Mouse (Mus musculus): ENCODE measurements around the gene Tmem82. TPM values are rescaled to one million over a fixed set of nuclear protein-coding genes. Genes with fewer than 3 reads are reported as not detected.

Tmem82 gene
- polyA plus RNA-seq (2014; fragmentation: Nextera tagmentation; extraction: Ambion mirVana) = 0.33 and 0.52 TPM in 2 replicates

DNA sequence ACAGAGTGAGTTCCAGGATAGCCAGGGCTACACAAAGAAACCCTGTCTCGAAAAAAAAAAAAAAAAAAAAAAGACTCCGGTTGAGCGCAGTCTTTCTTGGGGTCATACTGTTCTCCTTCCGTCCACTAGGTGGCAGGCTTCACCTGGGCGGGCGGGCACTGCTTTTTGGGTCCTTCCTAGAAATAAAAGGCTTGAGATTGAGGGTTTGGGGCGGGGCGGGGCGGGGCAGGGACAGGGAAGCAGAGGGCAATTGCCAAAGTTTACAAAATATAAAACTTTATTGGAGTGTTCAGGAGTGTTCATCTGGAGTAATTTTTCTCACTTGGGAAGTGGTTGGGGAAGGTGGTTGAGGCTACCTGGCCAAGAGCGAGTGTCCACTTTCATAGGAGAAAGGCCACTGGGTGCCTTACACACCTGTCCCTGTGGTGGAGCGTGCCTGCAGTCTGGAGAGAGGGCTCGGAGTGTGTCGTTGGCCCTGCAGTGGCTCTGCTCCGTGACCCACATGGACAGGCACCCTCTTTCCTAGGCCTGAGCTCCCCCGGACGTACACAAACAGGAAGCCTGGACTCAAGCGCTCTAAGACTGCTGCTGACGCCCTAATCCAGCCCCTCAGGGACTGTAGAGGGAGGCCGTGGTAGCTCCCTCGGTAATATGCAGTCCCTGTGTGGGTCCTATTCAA is at the start of gene Tmem82:
TSS of gene Tmem82 (minus strand) at position 69 of the 679 bp plus-strand sequence.
- 32% methylated on average over 19 of the region's 20 CpGs for WGBS
- no peaks in the 10 kb centered on the region for H3K9me3 ChIP-seq (ENCODE audit: control insufficient read depth, low read length)
- H3K27me3 ChIP-seq (ENCODE audit: control insufficient read depth, insufficient read depth, low read length) = no peaks in the 10 kb centered on the region
- H3K4me3 ChIP-seq (ENCODE audit: low read depth, low read length) = peak within 1 kb of the TSS; percentile 13
- DNase-seq (ENCODE audit: low spot score) = peak; percentile 65
- peak within 1 kb of the TSS; percentile 42 for H3K4me2 ChIP-seq (replicated peaks; ENCODE audit: low read depth, low read length)
- H3K27ac ChIP-seq (ENCODE audit: low read depth, low read length) = no peak within 1 kb of the TSS
- H3K9ac ChIP-seq (ENCODE audit: low read depth, low read length) = no peak within 1 kb of the TSS
- H3K36me3 ChIP-seq (ENCODE audit: control insufficient read depth, insufficient read depth, low read length) = no peaks in the 10 kb centered on the region
- ATAC-seq (ENCODE audit: low FRiP score) = no peak
- H3K4me1 ChIP-seq (replicated peaks; ENCODE audit: control insufficient read depth, insufficient read depth, low read length) = peaks cover 2% of the 10 kb centered on the region; the same call in 1 of the 2 replicates

DNA sequence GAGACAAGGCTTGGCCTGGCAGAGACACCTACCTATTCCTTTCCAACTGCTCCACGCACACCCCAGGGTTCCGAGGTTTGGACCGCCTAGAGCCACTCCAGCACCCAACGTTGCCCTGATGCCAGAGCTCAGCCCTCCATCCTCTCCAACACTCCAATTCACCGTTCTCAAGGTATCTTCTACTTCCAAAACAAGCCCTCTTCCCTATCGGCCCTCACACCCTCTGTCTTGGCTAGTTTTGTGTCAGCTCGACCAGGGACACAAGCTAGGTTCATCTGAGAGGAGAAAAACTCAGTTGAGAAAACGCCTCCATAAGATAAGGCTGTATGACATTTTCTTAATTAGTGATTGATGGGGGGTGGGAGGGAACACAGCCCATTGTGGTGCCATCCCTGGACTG is 46.4 kb upstream of the Tmem82 start, which contains the start of gene Plekhm2:
TSS of gene Plekhm2 (minus strand) at position 101 of the 400 bp plus-strand sequence.
- ATAC-seq (ENCODE audit: low FRiP score) (peak; percentile 20; the same call in 1 of the 2 replicates), DNase-seq (ENCODE audit: low spot score) (no peak)
- WGBS = 69% methylated on average over 8 of the region's 8 CpGs
- peak within 1 kb of the TSS; percentile 80 for H3K4me3 ChIP-seq (ENCODE audit: low read depth, low read length)
- H3K4me1 ChIP-seq (replicated peaks; ENCODE audit: control insufficient read depth, insufficient read depth, low read length) = 0 out of 2 replicates have a peak, but pooled peaks cover 8% of the 10 kb centered on the region
- H3K36me3 ChIP-seq (ENCODE audit: control insufficient read depth, insufficient read depth, low read length) = no peaks in the 10 kb centered on the region
- H3K9me3 ChIP-seq (ENCODE audit: control insufficient read depth, low read length) = no peaks in the 10 kb centered on the region
- H3K27ac ChIP-seq (ENCODE audit: low read depth, low read length) = peak within 1 kb of the TSS; percentile 60; the same call in 1 of the 2 replicates
- H3K9ac ChIP-seq (ENCODE audit: low read depth, low read length) = peak within 1 kb of the TSS; percentile 94
- H3K27me3 ChIP-seq (ENCODE audit: control insufficient read depth, insufficient read depth, low read length) = no peaks in the 10 kb centered on the region
- peak within 1 kb of the TSS; percentile 85 for H3K4me2 ChIP-seq (replicated peaks; ENCODE audit: low read depth, low read length)

- 2% methylated on average over 38 of the region's 60 CpGs for WGBS
- peak overlapping the region; percentile 60; the same call in 1 of the 2 replicates for H3K27ac ChIP-seq (ENCODE audit: low read depth, low read length)
These were observed 45.7 kb upstream of the Tmem82 start for GRCm38 (mm10) chr4:141664011-141664745.

DNA sequence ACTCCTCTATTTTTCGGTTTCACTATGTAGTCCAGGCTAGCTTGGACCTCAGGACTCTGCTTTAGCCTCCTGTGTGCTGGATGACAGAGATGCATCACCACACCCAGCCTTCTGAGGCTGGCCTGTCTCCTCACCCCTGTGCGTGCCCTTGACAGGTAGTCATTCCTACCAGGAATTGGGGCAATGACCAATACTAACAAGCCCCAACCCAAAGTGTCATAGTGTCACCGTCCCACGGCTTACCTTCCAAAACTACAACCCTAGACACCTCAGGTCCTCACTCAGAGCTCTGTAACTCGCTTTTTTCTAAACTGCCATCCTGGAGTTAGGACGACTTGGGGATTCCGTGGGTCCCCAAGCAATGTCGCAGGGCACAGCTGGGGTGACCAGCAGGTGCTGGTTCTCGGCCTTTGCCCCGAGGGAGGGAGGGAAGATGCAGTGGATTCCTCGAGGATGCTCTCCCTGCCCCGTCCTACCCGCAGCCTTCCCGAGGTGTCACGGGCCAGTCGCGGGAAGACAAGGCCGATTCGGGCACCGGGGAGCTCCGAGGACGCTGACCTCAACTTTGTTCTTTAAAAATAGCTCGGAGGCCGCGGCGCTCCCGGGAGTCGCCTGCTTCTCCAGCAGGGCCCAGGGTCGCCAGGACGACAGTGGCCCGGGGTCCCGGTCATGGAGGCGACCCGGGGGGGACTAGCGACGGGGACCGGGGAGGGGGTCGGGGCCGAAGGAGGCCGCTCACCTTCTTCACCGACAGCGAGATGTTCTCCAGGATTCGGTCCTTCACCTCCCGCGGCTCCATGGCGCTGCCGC is 44.9 kb upstream of the Tmem82 start:
- Histone ChIP-seq H3K4me2 (replicated peaks; ENCODE audit: low read depth, low read length) (peak overlapping the region; percentile 85), H3K9ac (ENCODE audit: low read depth, low read length) (peak overlapping the region; percentile 94), H3K4me3 (ENCODE audit: low read depth, low read length) (peak overlapping the region; percentile 80), H3K27ac (ENCODE audit: low read depth, low read length) (peak overlapping the region; percentile 60; the same call in 1 of the 2 replicates), H3K9me3 (ENCODE audit: control insufficient read depth, low read length) (no peaks in the 10 kb centered on the region), H3K4me1 (replicated peaks; ENCODE audit: control insufficient read depth, insufficient read depth, low read length) (0 out of 2 replicates have a peak, but pooled peaks cover 8% of the 10 kb centered on the region), H3K27me3 (ENCODE audit: control insufficient read depth, insufficient read depth, low read length) (no peaks in the 10 kb centered on the region), H3K36me3 (ENCODE audit: control insufficient read depth, insufficient read depth, low read length) (no peaks in the 10 kb centered on the region)
- ATAC-seq (ENCODE audit: low FRiP score) (peak; percentile 39), DNase-seq (ENCODE audit: low spot score) (peak; percentile 62)
- 6% methylated on average over 28 of the region's 47 CpGs for whole genome bisulfite sequencing

More at GRCm38 (mm10) chr4:141664011-141664745, 45.7 kb upstream of the Tmem82 start:
- ATAC-seq (ENCODE audit: low FRiP score) = peak; percentile 78
- Histone ChIP-seq H3K4me2 (replicated peaks; ENCODE audit: low read depth, low read length) (peak overlapping the region; percentile 85), H3K4me3 (ENCODE audit: low read depth, low read length) (peak overlapping the region; percentile 80), H3K27me3 (ENCODE audit: control insufficient read depth, insufficient read depth, low read length) (no peaks in the 10 kb centered on the region), H3K4me1 (replicated peaks; ENCODE audit: control insufficient read depth, insufficient read depth, low read length) (0 out of 2 replicates have a peak, but pooled peaks cover 8% of the 10 kb centered on the region), H3K9me3 (ENCODE audit: control insufficient read depth, low read length) (no peaks in the 10 kb centered on the region), H3K36me3 (ENCODE audit: control insufficient read depth, insufficient read depth, low read length) (no peaks in the 10 kb centered on the region), H3K9ac (ENCODE audit: low read depth, low read length) (peak overlapping the region; percentile 94)
- DNase-seq (ENCODE audit: low spot score) = peak; percentile 78

DNA sequence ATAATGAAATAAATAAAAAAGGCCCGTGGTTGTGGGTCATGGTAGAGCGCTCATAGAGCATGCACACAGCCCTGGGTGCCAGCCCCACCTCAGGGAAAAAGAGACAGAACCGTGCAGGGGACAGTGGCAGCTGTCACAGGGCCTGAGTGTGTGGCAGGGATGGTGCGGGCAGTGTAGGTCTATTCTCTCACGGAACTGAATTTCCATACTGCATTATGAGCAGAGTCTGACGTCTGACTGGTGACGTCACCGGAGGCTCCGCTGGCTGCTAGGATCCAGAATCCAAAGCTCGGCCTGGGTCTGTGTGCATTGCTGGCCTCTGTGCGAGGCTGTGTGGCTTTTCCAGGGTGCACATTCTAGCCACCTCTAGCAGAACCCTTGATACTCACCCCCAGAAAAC is 42.5 kb upstream of the Tmem82 start:
- no peak overlapping the region for H3K4me2 ChIP-seq (replicated peaks; ENCODE audit: low read depth, low read length)
- DNase-seq (ENCODE audit: low spot score) (no peak), ATAC-seq (ENCODE audit: low FRiP score) (no peak)
- H3K9ac ChIP-seq (ENCODE audit: low read depth, low read length) = no peak overlapping the region
- H3K4me3 ChIP-seq (ENCODE audit: low read depth, low read length) = no peak overlapping the region
- no peaks in the 10 kb centered on the region for H3K27me3 ChIP-seq (ENCODE audit: control insufficient read depth, insufficient read depth, low read length)
- no peaks in the 10 kb centered on the region for H3K36me3 ChIP-seq (ENCODE audit: control insufficient read depth, insufficient read depth, low read length)
- H3K4me1 ChIP-seq (replicated peaks; ENCODE audit: control insufficient read depth, insufficient read depth, low read length) = 0 out of 2 replicates have a peak, but pooled peaks cover 8% of the 10 kb centered on the region
- no peaks in the 10 kb centered on the region for H3K9me3 ChIP-seq (ENCODE audit: control insufficient read depth, low read length)
- WGBS = 88% methylated on average over 11 of the region's 11 CpGs
- H3K27ac ChIP-seq (ENCODE audit: low read depth, low read length) = no peak overlapping the region

- Histone ChIP-seq H3K4me3 (ENCODE audit: low read depth, low read length) (no peak overlapping the region), H3K36me3 (ENCODE audit: control insufficient read depth, insufficient read depth, low read length) (no peaks in the 10 kb centered on the region), H3K9me3 (ENCODE audit: control insufficient read depth, low read length) (no peaks in the 10 kb centered on the region), H3K27ac (ENCODE audit: low read depth, low read length) (no peak overlapping the region), H3K9ac (ENCODE audit: low read depth, low read length) (no peak overlapping the region), H3K4me2 (replicated peaks; ENCODE audit: low read depth, low read length) (no peak overlapping the region), H3K27me3 (ENCODE audit: control insufficient read depth, insufficient read depth, low read length) (no peaks in the 10 kb centered on the region), H3K4me1 (replicated peaks; ENCODE audit: control insufficient read depth, insufficient read depth, low read length) (0 out of 2 replicates have a peak, but pooled peaks cover 6% of the 10 kb centered on the region)
- 72% methylated on average over 4 of the region's 4 CpGs for WGBS
- no peak for DNase-seq (ENCODE audit: low spot score)
- no peak for ATAC-seq (ENCODE audit: low FRiP score)
These were observed 41.3 kb upstream of the Tmem82 start for GRCm38 (mm10) chr4:141659739-141660138.

GRCm38 (mm10) chr4:141658846-141659484 is 40.5 kb upstream of the Tmem82 start:
- 95% methylated on average over 6 of the region's 6 CpGs for WGBS
- H3K4me2 ChIP-seq (replicated peaks; ENCODE audit: low read depth, low read length) = no peak overlapping the region
- ATAC-seq (ENCODE audit: low FRiP score) = no peak
- H3K4me1 ChIP-seq (replicated peaks; ENCODE audit: control insufficient read depth, insufficient read depth, low read length) = 0 out of 2 replicates have a peak, but pooled peaks cover 2% of the 10 kb centered on the region
- H3K27ac ChIP-seq (ENCODE audit: low read depth, low read length) = no peak overlapping the region
- no peaks in the 10 kb centered on the region for H3K36me3 ChIP-seq (ENCODE audit: control insufficient read depth, insufficient read depth, low read length)
- no peak overlapping the region for H3K4me3 ChIP-seq (ENCODE audit: low read depth, low read length)
- DNase-seq (ENCODE audit: low spot score) = no peak
- no peaks in the 10 kb centered on the region for H3K27me3 ChIP-seq (ENCODE audit: control insufficient read depth, insufficient read depth, low read length)
- H3K9me3 ChIP-seq (ENCODE audit: control insufficient read depth, low read length) = no peaks in the 10 kb centered on the region
- no peak overlapping the region for H3K9ac ChIP-seq (ENCODE audit: low read depth, low read length)

- Histone ChIP-seq H3K9ac (ENCODE audit: low read depth, low read length) (no peak overlapping the region), H3K27ac (ENCODE audit: low read depth, low read length) (no peak overlapping the region), H3K4me2 (replicated peaks; ENCODE audit: low read depth, low read length) (no peak overlapping the region), H3K4me1 (replicated peaks; ENCODE audit: control insufficient read depth, insufficient read depth, low read length) (no peaks in the 10 kb centered on the region), H3K36me3 (ENCODE audit: control insufficient read depth, insufficient read depth, low read length) (no peaks in the 10 kb centered on the region), H3K4me3 (ENCODE audit: low read depth, low read length) (no peak overlapping the region), H3K9me3 (ENCODE audit: control insufficient read depth, low read length) (no peaks in the 10 kb centered on the region), H3K27me3 (ENCODE audit: control insufficient read depth, insufficient read depth, low read length) (no peaks in the 10 kb centered on the region)
- 74% methylated on average over 8 of the region's 8 CpGs for WGBS
- no peak for DNase-seq (ENCODE audit: low spot score)
- no peak for ATAC-seq (ENCODE audit: low FRiP score)
These were observed 38.5 kb upstream of the Tmem82 start for GRCm38 (mm10) chr4:141656932-141657331.

All from hindbrain, embryonic 11.5 days (tissue).